ENCODE assay signal across 18 mouse cellular contexts in the genomic region with DNA sequence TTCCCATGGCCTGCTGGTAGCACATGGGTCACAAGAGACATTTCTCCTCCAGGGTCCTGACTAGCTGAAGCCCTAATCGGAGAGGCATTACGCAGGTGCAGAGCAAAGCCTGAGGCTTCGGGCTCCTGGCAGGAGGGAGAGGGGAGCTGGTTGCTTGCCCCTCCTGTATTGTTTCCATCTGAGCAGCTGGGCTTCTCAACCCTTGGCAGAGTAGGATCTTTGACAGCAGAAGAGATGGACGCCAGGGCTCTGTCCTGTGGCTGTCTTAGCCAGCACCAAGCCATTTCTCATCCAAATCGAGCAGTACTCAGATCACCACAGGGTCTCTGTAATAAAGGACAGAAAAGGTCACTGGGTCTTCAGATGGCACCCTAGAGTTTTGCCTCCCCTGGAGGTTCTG.
DNase-seq lines count a peak whose midpoint lies in the region; ATAC-seq and TF ChIP-seq lines count a peak whose summit lies in the region.
"Had no signal": no experiment of that assay in that cellular context is flagged by ENCODE, and none has a peak within 500 bp of the region (broad histone marks: within the 10 kb centered on the region; RNA-seq: fewer than 3 reads in every experiment).

No protein-coding gene starts in this region.

- H3K9ac ChIP-seq in heart, adult 2 months (ENCODE audit: low read depth, low read length): no peak overlapping the region
- H3K9ac ChIP-seq: embryonic facial prominence, embryonic 12.5 days; lung, embryonic 14.5 days; neural tube, embryonic 12.5 days had no signal

- TF ChIP-seq CTCF in heart, adult 2 months (IDR thresholded peaks at IDR 0.05): no peak
- no peak for TF ChIP-seq CTCF in layer of hippocampus, adult 2 months (conservative IDR thresholded peaks at IDR 0.05)

- H3K27ac ChIP-seq in heart, embryonic 10.5 days: peak overlapping the region; percentile 77
- no peak overlapping the region for H3K27ac ChIP-seq in heart, adult 2 months
- peak overlapping the region; percentile 37; the same call in 1 of the 2 replicates for H3K27ac ChIP-seq in embryonic facial prominence, embryonic 10.5 days (replicated peaks)
- no peak overlapping the region for H3K27ac ChIP-seq in layer of hippocampus, adult 2 months
- H3K27ac ChIP-seq: neural tube, embryonic 12.5 days had no signal

- no peak for DNase-seq in heart, embryonic 10.5 days (ENCODE audit: low spot score)
- DNase-seq in heart, adult 2 months: no peak
- peak; percentile 50 for DNase-seq in retina, postnatal 1 day
- DNase-seq in retina, embryonic 14.5 days (ENCODE audit: low spot score): no peak
- no peak for DNase-seq in embryonic facial prominence, embryonic 10.5 days (ENCODE audit: low spot score)
- no peak for DNase-seq in embryo, embryonic 11 days
- DNase-seq in layer of hippocampus, adult 2 months (ENCODE audit: low spot score in 2 of 2): no peak
- DNase-seq: adrenal gland, postnatal 10 days; heart, adult 11 months; heart, postnatal 14 days; kidney, postnatal 25 days; lung, embryonic 14.5 days; thymus, adult 2 months had no signal

- TF ChIP-seq EP300 in heart, adult 2 months (IDR thresholded peaks at IDR 0.05; ENCODE audit: insufficient read depth, low read depth, low read length): no peak

- H3K9me3 ChIP-seq in heart, embryonic 10.5 days: no peaks in the 10 kb centered on the region
- no peaks in the 10 kb centered on the region for H3K9me3 ChIP-seq in embryonic facial prominence, embryonic 10.5 days
- H3K9me3 ChIP-seq: embryonic facial prominence, embryonic 12.5 days; neural tube, embryonic 12.5 days had no signal

- H3K36me3 ChIP-seq in heart, embryonic 10.5 days: no peaks in the 10 kb centered on the region
- peaks cover 2% of the 10 kb centered on the region; the same call in 1 of the 2 replicates for H3K36me3 ChIP-seq in heart, adult 2 months (ENCODE audit: control insufficient read depth, insufficient read depth, low read length)
- no peaks in the 10 kb centered on the region; the same call in 1 of the 2 replicates for H3K36me3 ChIP-seq in embryonic facial prominence, embryonic 10.5 days (replicated peaks)
- H3K36me3 ChIP-seq: embryonic facial prominence, embryonic 12.5 days; neural tube, embryonic 12.5 days had no signal

- peaks cover 8% of the 10 kb centered on the region; the same call in 1 of the 2 replicates for H3K79me2 ChIP-seq in heart, adult 2 months (replicated peaks; ENCODE audit: control insufficient read depth, insufficient read depth, low read length)

- H3K4me1 ChIP-seq in heart, embryonic 10.5 days: peaks cover 96% of the 10 kb centered on the region
- peaks cover 13% of the 10 kb centered on the region for H3K4me1 ChIP-seq in heart, adult 2 months (ENCODE audit: control insufficient read depth, insufficient read depth, low read length)
- peaks cover 73% of the 10 kb centered on the region for H3K4me1 ChIP-seq in embryonic facial prominence, embryonic 10.5 days

- intact Hi-C loops in heart, adult 2 months (cut with DNase I): no loop called here

- WGBS in heart, embryonic 10.5 days: 78% methylated on average over 5 of the region's 5 CpGs
- WGBS in heart, adult 2 months: 63% methylated on average over 5 of the region's 5 CpGs
- WGBS in embryonic facial prominence, embryonic 10.5 days: 71% methylated on average over 5 of the region's 5 CpGs

- H3K4me3 ChIP-seq in heart, embryonic 10.5 days: no peak overlapping the region
- no peak overlapping the region for H3K4me3 ChIP-seq in heart, adult 2 months
- H3K4me3 ChIP-seq in embryonic facial prominence, embryonic 10.5 days: no peak overlapping the region
- no peak overlapping the region for H3K4me3 ChIP-seq in layer of hippocampus, adult 2 months
- H3K4me3 ChIP-seq: embryonic facial prominence, embryonic 12.5 days; neural tube, embryonic 12.5 days had no signal

- ATAC-seq in monocyte, adult 5-6 weeks (replicated peaks; ENCODE audit: insufficient number of reproducible peaks, low FRiP score, low TSS enrichment, poor library complexity, severe bottlenecking): no peak
- ATAC-seq: intestine, postnatal 0 days; midbrain, embryonic 16.5 days had no signal

- TF ChIP-seq POLR2A in heart, adult 2 months (IDR thresholded peaks at IDR 0.05; ENCODE audit: insufficient read depth, low read depth, low read length): no peak

- no peaks in the 10 kb centered on the region for H3K27me3 ChIP-seq in heart, embryonic 10.5 days (ENCODE audit: insufficient read depth, poor library complexity, severe bottlenecking)
- no peaks in the 10 kb centered on the region for H3K27me3 ChIP-seq in heart, adult 2 months (ENCODE audit: control insufficient read depth, insufficient read depth, low read length)
- no peaks in the 10 kb centered on the region for H3K27me3 ChIP-seq in embryonic facial prominence, embryonic 10.5 days (replicated peaks; ENCODE audit: low read depth, poor library complexity, severe bottlenecking)
- H3K27me3 ChIP-seq: embryonic facial prominence, embryonic 12.5 days; neural tube, embryonic 12.5 days had no signal

Comparison
In these comparisons a context has a peak if more than half of its experiments do, and no peak if none do; other contexts are left out.
1. H3K27ac ChIP-seq: peak in heart, embryonic 10.5 days (single experiment) and embryonic facial prominence, embryonic 10.5 days (single experiment); none in heart, adult 2 months (single experiment) and layer of hippocampus, adult 2 months (single experiment).